Mouse (Mus musculus): ENCODE results near the gene Camk2d. TPM values are rescaled to one million over a fixed set of nuclear protein-coding genes. Genes with fewer than 3 reads are reported as not detected.

Camk2d gene
- polyA plus RNA-seq, 1 experiment from 2014 or later: 23.8 TPM

DNA sequence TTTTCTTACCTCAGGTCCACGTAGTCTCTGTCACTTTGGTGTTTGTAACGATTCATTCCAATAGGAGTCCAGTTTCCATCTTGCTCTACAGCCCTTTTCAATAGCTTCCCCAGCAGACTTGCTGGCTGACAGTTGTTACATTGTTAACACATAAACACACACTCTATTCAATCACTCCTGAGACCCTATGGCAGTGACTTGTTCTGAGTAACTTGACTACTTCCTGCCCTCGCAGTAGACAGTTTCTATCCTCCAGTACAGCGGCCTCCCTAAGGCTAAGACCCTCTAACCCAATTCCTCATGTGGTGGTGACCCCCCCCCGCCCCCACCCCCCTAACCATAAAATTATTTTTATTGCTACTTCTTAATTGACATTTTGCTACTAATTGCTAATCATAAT lies 13.2 kb downstream of the Camk2d start:
- Histone ChIP-seq H3K27ac (ENCODE audit: low read length) (no peak overlapping the region), H3K27me3 (ENCODE audit: insufficient read depth, low read length) (no peaks in the 10 kb centered on the region), H3K36me3 (ENCODE audit: insufficient read depth, low read length) (no peaks in the 10 kb centered on the region), H3K4me3 (ENCODE audit: low read length) (no peak overlapping the region), H3K4me1 (ENCODE audit: insufficient read depth, low read length) (peaks cover 17% of the 10 kb centered on the region; the same call in 1 of the 2 replicates), H3K9me3 (ENCODE audit: low read length) (no peaks in the 10 kb centered on the region), H3K4me2 (replicated peaks; ENCODE audit: low read depth, low read length) (no peak overlapping the region), H3K9ac (replicated peaks; ENCODE audit: low read length) (no peak overlapping the region)
- WGBS: 72% methylated on average over 5 of the region's 5 CpGs
- 0 out of 2 replicates have a peak, but pooled peaks have one; percentile 25 for ATAC-seq (ENCODE audit: low FRiP score, low TSS enrichment)

DNA sequence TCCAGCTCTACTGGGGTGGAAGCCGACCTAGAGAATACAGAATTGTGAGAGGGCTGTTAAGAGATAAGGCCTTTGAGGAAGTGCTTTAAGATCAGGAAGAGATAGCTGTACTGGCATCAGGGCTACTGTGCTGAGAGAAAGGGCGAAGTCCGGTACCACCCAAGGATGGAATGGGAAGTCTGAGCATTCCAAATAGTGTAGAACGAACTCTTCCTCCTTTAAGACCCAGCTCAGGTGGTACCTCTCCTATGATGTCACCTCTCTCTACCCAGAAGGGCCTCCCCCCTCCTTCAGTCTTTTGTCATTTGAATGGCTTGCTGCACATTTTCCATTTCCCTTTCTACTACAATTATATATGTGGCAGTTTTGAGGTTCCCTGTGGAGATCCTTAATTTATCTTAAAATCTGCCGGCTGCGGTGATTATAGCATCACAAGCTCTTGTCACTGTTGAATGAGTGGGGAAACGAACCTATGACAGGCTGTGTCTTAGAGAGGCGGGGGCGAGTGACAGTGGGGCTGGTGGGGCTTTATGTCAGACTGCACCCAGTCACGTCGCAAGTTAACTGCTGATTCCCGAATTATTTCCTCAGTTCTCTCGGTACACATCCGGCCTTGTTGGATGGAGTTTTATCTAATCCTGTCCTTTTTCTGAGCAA lies 13.8 kb downstream of the Camk2d start:
- Histone ChIP-seq H3K4me1 (ENCODE audit: insufficient read depth, low read length) (peaks cover 17% of the 10 kb centered on the region; the same call in 1 of the 2 replicates), H3K27ac (ENCODE audit: low read length) (no peak overlapping the region), H3K4me3 (ENCODE audit: low read length) (no peak overlapping the region), H3K4me2 (replicated peaks; ENCODE audit: low read depth, low read length) (no peak overlapping the region), H3K9ac (replicated peaks; ENCODE audit: low read length) (no peak overlapping the region), H3K9me3 (ENCODE audit: low read length) (no peaks in the 10 kb centered on the region), H3K36me3 (ENCODE audit: insufficient read depth, low read length) (no peaks in the 10 kb centered on the region), H3K27me3 (ENCODE audit: insufficient read depth, low read length) (no peaks in the 10 kb centered on the region)
- ATAC-seq (ENCODE audit: low FRiP score, low TSS enrichment): peak; percentile 49; the same call in 1 of the 2 replicates
- 72% methylated on average over 14 of the region's 14 CpGs for WGBS

DNA sequence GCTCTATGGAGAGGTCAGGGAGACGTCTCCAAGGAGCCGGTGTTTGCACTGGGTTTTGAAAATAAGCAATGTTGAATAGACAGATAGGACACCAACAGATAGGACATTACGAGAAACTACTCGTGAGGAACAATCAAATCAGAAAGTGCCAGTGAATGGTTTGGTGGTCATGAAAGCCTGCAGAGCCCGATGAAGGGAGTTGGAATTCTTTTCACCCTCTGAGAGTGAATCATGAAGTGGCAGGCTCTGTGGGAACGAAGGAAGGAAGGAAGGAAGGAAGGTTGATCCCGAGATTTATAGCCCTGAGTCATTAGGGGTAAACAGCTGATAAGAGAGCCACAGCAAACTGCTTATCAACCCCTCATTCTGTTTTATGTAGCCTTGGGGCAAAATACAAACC lies 15.5 kb downstream of the Camk2d start:
- Histone ChIP-seq H3K4me1 (ENCODE audit: insufficient read depth, low read length) (peaks cover 20% of the 10 kb centered on the region; the same call in 1 of the 2 replicates), H3K9me3 (ENCODE audit: low read length) (no peaks in the 10 kb centered on the region), H3K4me2 (replicated peaks; ENCODE audit: low read depth, low read length) (0 out of 2 replicates have a peak overlapping the region, but pooled peaks have one; percentile 2), H3K27ac (ENCODE audit: low read length) (0 out of 2 replicates have a peak overlapping the region, but pooled peaks have one; percentile 22), H3K27me3 (ENCODE audit: insufficient read depth, low read length) (no peaks in the 10 kb centered on the region), H3K4me3 (ENCODE audit: low read length) (no peak overlapping the region), H3K36me3 (ENCODE audit: insufficient read depth, low read length) (0 out of 2 replicates have a peak, but pooled peaks cover 3% of the 10 kb centered on the region), H3K9ac (replicated peaks; ENCODE audit: low read length) (no peak overlapping the region)
- no peak for ATAC-seq (ENCODE audit: low FRiP score, low TSS enrichment)
- WGBS: 14% methylated on average over 7 of the region's 7 CpGs

DNA sequence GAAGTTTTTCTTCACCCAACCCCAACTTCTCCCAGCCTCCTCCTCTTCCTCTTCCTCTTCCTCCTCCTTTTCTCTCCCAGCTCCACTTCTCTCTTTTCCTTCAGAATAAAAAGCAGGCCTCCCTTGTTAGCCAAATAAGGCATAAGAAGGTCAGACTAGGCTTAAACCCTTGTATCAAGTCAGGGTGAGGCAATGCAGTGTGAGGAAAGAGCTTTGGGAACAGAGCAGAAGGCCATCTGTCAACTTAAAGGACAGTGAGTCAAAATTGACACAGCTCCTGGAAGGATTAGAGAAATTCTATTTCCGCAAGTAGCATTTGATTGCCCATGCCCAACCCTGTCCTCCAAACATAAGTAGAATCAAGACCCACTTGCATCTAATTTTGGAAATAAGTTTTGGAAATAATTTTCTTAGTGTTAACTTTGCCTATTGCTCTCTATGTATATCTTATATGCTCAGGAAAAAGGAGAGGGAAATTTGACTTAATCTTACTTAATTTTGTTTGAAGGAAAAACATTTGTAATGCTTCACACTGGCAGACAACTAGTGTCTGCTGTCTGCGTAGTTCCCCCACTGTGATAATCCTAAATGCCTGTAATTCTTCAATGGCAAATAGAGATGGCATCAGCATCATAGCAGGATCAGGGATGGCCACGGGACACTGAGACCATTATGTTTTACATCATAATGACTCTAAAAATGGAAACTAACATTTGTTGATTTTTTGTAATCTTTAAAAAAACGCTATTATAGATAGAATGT lies 16.8 kb downstream of the Camk2d start:
- ATAC-seq (ENCODE audit: low FRiP score, low TSS enrichment): no peak
- WGBS: 73% methylated on average over 4 of the region's 4 CpGs

DNA sequence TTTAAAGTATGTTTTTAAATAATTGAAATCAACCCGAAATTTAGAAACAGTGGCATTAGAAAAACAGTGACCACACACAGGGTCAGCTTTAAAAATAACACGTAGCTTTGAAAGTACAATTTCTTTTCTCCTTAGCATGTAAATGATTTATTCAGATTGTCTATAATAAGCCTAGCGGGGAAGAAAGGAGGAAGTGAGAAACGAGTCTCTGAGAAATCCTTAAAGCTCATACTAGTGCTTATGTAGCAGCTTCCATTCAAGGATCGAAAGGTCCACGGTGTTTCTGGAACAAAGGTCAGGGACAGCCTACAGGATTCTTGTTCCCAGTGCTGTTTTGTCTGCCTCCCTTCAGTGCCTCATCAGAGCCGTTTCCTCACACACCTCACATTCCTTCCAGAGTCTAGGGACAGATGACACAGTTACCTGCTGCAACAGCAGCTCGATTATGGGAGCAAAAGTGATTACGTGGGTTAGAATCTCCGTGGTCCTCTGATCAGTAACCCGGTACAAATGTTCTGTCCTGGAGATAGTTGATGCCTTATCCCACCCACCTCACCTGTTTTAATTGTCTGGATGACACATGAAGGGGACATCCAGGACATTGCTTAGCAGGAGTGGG lies 17.5 kb downstream of the Camk2d start:
- no peak; the same call in 1 of the 2 replicates for ATAC-seq (ENCODE audit: low FRiP score, low TSS enrichment)
- WGBS: 47% methylated on average over 11 of the region's 11 CpGs
- Histone ChIP-seq H3K36me3 (ENCODE audit: insufficient read depth, low read length) (0 out of 2 replicates have a peak, but pooled peaks cover 8% of the 10 kb centered on the region), H3K27me3 (ENCODE audit: insufficient read depth, low read length) (no peaks in the 10 kb centered on the region), H3K4me2 (replicated peaks; ENCODE audit: low read depth, low read length) (no peak overlapping the region), H3K9me3 (ENCODE audit: low read length) (no peaks in the 10 kb centered on the region), H3K4me1 (ENCODE audit: insufficient read depth, low read length) (peaks cover 20% of the 10 kb centered on the region; the same call in 1 of the 2 replicates), H3K27ac (ENCODE audit: low read length) (no peak overlapping the region), H3K4me3 (ENCODE audit: low read length) (no peak overlapping the region), H3K9ac (replicated peaks; ENCODE audit: low read length) (no peak overlapping the region)

More for the DNA sequence above, 16.8 kb downstream of the Camk2d start:
- Histone ChIP-seq H3K9ac (replicated peaks; ENCODE audit: low read length) (no peak overlapping the region), H3K9me3 (ENCODE audit: low read length) (no peaks in the 10 kb centered on the region), H3K4me3 (ENCODE audit: low read length) (no peak overlapping the region), H3K27me3 (ENCODE audit: insufficient read depth, low read length) (no peaks in the 10 kb centered on the region), H3K36me3 (ENCODE audit: insufficient read depth, low read length) (0 out of 2 replicates have a peak, but pooled peaks cover 8% of the 10 kb centered on the region), H3K4me2 (replicated peaks; ENCODE audit: low read depth, low read length) (no peak overlapping the region), H3K4me1 (ENCODE audit: insufficient read depth, low read length) (peaks cover 20% of the 10 kb centered on the region; the same call in 1 of the 2 replicates), H3K27ac (ENCODE audit: low read length) (no peak overlapping the region)

DNA sequence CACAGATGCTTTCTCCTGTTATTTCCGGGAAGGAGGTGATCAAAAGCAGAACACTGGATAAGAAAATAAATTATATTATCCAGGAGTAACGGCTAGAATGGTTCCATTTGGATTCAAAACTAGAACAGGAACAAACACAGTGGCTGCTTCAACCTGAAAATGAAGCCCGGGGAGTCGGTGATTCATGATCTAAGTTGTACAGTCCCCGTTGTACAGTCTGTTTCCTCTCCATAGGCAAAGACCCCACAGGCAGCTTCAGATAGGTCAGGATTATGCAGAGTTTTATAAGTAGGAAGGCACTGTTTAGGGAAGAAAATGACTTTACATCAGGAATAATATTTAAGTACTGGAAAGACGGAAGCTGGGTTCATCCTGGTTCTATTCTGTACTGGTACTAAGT lies 19.2 kb downstream of the Camk2d start:
- no peak for ATAC-seq (ENCODE audit: low FRiP score, low TSS enrichment)
- no peaks in the 10 kb centered on the region for H3K27me3 ChIP-seq (ENCODE audit: insufficient read depth, low read length)
- H3K4me1 ChIP-seq (ENCODE audit: insufficient read depth, low read length): peaks cover 13% of the 10 kb centered on the region; the same call in 1 of the 2 replicates
- H3K27ac ChIP-seq (ENCODE audit: low read length): no peak overlapping the region
- H3K4me2 ChIP-seq (replicated peaks; ENCODE audit: low read depth, low read length): no peak overlapping the region
- no peak overlapping the region for H3K4me3 ChIP-seq (ENCODE audit: low read length)
- 29% methylated on average over 6 of the region's 6 CpGs for WGBS
- H3K9me3 ChIP-seq (ENCODE audit: low read length): no peaks in the 10 kb centered on the region
- H3K36me3 ChIP-seq (ENCODE audit: insufficient read depth, low read length): peaks cover 13% of the 10 kb centered on the region; the same call in 1 of the 2 replicates
- no peak overlapping the region for H3K9ac ChIP-seq (replicated peaks; ENCODE audit: low read length)

DNA sequence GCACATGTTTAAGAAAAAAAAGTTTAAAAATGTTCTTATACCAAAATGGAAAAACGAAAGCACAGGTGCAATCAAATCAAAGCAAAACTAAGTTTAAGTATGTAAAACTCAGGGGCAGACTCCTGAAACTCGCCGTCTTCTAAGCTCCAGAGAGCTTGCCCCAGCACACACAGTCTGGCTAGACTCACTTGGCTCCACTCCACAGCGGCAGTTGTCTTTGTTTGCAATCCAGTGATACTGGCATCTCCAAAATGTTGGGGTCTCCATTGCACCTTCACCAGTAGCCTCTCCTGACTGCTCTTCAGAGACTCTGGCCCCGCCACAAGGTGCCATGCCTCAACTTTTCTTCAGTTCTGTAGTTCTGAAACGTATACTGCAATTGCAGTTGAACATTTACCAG lies 24.1 kb downstream of the Camk2d start:
- no peak overlapping the region for H3K27ac ChIP-seq (ENCODE audit: low read length)
- 92% methylated on average over 6 of the region's 6 CpGs for WGBS
- no peaks in the 10 kb centered on the region for H3K9me3 ChIP-seq (ENCODE audit: low read length)
- ATAC-seq (ENCODE audit: low FRiP score, low TSS enrichment): no peak
- H3K9ac ChIP-seq (replicated peaks; ENCODE audit: low read length): no peak overlapping the region
- H3K27me3 ChIP-seq (ENCODE audit: insufficient read depth, low read length): no peaks in the 10 kb centered on the region
- H3K4me2 ChIP-seq (replicated peaks; ENCODE audit: low read depth, low read length): no peak overlapping the region
- H3K4me1 ChIP-seq (ENCODE audit: insufficient read depth, low read length): 0 out of 2 replicates have a peak, but pooled peaks cover 2% of the 10 kb centered on the region
- H3K4me3 ChIP-seq (ENCODE audit: low read length): no peak overlapping the region
- H3K36me3 ChIP-seq (ENCODE audit: insufficient read depth, low read length): peaks cover 13% of the 10 kb centered on the region; the same call in 1 of the 2 replicates

DNA sequence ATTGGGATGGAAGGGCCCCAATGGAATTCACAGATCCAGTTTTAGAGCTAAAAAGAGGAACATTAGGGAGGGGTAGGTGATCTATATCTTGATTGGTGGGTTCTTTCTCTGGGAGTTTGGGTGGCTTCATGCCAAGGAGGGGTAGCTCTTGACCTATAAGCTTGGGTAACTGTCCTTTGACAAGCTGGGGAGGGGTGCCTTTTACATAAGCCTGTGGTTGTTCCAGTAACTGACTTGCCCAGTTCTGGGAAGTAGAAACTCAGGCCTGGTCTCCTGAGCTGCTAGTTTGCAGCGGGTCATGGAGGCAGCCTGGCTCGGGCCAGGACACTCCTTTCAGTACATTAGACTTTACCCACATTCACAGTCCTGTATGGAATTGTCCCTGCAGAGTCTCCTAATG lies 26.4 kb downstream of the Camk2d start:
- Histone ChIP-seq H3K4me1 (ENCODE audit: insufficient read depth, low read length) (peaks cover 2% of the 10 kb centered on the region; the same call in 1 of the 2 replicates), H3K36me3 (ENCODE audit: insufficient read depth, low read length) (peaks cover 5% of the 10 kb centered on the region; the same call in 1 of the 2 replicates), H3K9me3 (ENCODE audit: low read length) (no peaks in the 10 kb centered on the region), H3K9ac (replicated peaks; ENCODE audit: low read length) (no peak overlapping the region), H3K4me3 (ENCODE audit: low read length) (no peak overlapping the region), H3K27me3 (ENCODE audit: insufficient read depth, low read length) (no peaks in the 10 kb centered on the region), H3K27ac (ENCODE audit: low read length) (no peak overlapping the region), H3K4me2 (replicated peaks; ENCODE audit: low read depth, low read length) (no peak overlapping the region)
- ATAC-seq (ENCODE audit: low FRiP score, low TSS enrichment): no peak
- 95% methylated on average over 2 of the region's 2 CpGs for WGBS

DNA sequence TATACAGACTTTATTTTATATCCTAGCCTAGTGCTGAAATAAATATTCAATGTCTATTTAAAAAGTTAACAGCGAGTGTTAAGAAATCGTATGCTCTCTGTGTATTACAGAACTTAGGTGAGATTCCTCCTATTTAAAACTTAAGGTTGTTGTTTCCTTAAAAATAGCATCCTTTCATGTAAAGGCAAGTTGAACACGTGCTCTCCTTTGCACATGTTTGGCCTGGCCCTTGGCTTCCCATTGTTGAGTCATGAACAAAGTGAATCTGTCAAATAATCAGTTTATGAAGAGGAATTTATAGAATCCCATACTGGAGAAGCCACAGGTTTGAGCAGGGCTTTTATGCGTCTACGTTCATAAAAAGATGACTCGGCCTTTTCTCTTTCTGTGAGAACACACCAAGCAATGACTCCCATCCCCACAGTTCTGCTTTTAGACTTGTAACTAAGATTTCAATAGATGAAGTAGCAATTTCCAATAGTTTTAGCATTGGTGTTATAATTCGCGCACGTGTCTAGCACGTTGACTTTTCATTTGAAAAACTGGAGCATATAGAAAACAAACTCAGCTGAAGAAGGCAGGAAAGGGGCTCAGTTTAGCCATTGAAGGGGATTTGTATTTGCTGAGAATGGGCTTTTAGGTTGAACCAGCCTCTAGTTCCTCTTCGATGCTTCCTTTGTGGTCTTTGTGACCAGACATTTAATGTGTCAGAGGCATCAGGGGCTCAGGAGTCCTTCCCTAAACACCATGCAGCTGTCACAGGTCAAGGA lies 29.1 kb downstream of the Camk2d start:
- 88% methylated on average over 11 of the region's 11 CpGs for WGBS
- H3K4me3 ChIP-seq (ENCODE audit: low read length): no peak overlapping the region
- H3K9me3 ChIP-seq (ENCODE audit: low read length): no peaks in the 10 kb centered on the region

More for the DNA sequence above, 29.1 kb downstream of the Camk2d start:
- H3K4me2 ChIP-seq (replicated peaks; ENCODE audit: low read depth, low read length): no peak overlapping the region
- H3K27me3 ChIP-seq (ENCODE audit: insufficient read depth, low read length): no peaks in the 10 kb centered on the region
- peaks cover 7% of the 10 kb centered on the region; the same call in 1 of the 2 replicates for H3K4me1 ChIP-seq (ENCODE audit: insufficient read depth, low read length)
- no peak overlapping the region for H3K27ac ChIP-seq (ENCODE audit: low read length)
- no peaks in the 10 kb centered on the region for H3K36me3 ChIP-seq (ENCODE audit: insufficient read depth, low read length)
- ATAC-seq (ENCODE audit: low FRiP score, low TSS enrichment): no peak
- H3K9ac ChIP-seq (replicated peaks; ENCODE audit: low read length): no peak overlapping the region

All from kidney, embryonic 16.5 days (tissue).